Mouse (Mus musculus) bone marrow macrophage, adult 2 months (primary cell): Measurements from ENCODE around the gene Fbxl20. TPM values are rescaled to one million over a fixed set of nuclear protein-coding genes. Genes with fewer than 3 reads are reported as not detected.

ENCODE experiments used
- H3K27ac ChIP-seq: 2 replicates; pipeline ENCODE4 v1.5.1; 2012; ENCODE audit warnings: low read depth, low read length; ENCODE audit not compliant: insufficient read depth
- H3K4me1 ChIP-seq: 2 replicates; pipeline ENCODE4 v1.6.1; 2012; ENCODE audit warnings: low read length; ENCODE audit not compliant: control insufficient read depth, insufficient read depth
- H3K4me3 ChIP-seq: 2 replicates; pipeline ENCODE4 v1.5.1; 2012; ENCODE audit warnings: mild to moderate bottlenecking, low read length, moderate library complexity; ENCODE audit not compliant: insufficient read depth
- CTCF ChIP-seq: IDR thresholded peaks from 2 replicates; pipeline ENCODE4 v1.5.1; 2012; ENCODE audit warnings: low read depth, mild to moderate bottlenecking, low read length, moderate library complexity
- POLR2A ChIP-seq: IDR thresholded peaks from 2 replicates; pipeline ENCODE4 v1.6.1; 2012; ENCODE audit warnings: mild to moderate bottlenecking, low read depth, low read length, borderline replicate concordance
- polyA plus RNA-seq: library from polyadenylated mRNA; stranded (reverse); fragments of >200 nt; gene quantifications from 2 replicates; pipeline ENCODE4 v1.2.4, GENCODE M21; 2012; ENCODE audit not compliant: missing spikeins, insufficient read depth, insufficient read length

Fbxl20 gene
- polyA plus RNA-seq, 1 experiment = 54.7 TPM

DNA sequence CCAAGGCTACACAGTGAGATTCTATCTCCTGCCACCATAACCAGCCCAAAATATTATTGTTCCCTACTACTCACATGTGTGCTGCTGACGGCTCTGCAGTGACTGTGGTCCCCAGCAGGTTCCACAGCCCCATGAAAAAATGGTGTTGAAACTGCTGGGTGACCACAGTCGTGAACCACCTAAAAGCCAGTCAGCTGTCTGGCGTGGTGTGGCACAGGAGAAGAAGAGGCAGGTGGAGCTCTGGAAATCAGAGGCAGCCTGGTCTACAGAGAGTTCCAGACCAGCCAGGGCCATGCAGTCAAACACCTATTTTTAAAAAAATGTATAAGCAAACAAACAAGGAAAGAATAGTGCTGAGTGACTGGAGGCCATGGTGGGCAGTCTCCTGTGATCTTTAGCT, 88.8 kb downstream of the Fbxl20 start:
- TF ChIP-seq CTCF (no peak), POLR2A (no peak)
- H3K4me3 ChIP-seq = no peak overlapping the region
- no peak overlapping the region for H3K27ac ChIP-seq
- H3K4me1 ChIP-seq = peaks cover 22% of the 10 kb centered on the region

DNA sequence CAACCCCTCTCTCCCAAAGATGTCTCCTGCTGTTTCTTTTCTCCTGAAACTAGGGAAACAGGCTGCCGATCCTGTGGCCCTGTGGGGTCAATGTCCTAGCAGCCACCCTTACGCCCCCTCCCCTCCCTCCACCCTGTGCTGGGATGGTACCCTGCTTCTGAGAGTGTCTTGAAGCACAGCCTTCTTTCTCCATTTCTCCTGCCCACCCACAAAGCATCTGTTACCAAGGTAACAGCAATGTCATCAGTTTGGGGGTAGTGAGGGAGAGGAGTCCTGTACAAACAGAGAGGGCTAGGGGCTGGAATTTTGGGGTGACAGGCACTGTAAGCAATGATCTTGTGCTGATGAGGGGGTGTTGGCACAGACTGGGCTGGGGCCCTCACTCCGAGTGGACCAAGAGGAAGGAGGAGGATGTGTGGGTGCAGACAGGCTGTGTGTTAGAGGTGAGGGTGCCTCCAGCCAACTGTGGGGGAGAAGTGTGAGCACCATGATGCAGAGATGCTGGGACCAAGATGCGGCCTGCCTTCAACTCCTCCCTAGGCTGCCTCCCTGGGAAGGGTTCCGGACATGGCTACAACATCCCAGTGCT, 90.0 kb downstream of the Fbxl20 start:
- TF ChIP-seq POLR2A = no peak
- Histone ChIP-seq H3K27ac (no peak overlapping the region), H3K4me1 (peaks cover 22% of the 10 kb centered on the region), H3K4me3 (no peak overlapping the region)

DNA sequence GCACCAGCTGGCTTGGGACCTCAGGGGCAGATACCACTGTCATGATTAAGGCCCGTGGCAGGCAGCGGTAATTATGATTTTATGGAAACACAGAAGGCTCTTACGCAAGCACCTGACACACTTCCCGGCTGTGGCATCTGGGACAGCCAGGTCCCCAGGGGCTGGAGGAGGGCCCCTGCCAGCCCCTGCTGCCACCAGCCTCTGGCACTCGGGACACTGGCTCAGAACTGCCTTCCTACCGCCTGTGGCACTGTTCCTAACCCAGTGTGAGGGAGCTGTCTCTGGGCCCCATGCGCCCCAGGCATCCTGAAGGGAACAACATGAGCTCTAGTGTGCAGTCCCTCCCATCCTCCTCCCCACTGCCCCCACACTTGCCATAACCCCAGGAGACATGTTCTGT, 90.5 kb downstream of the Fbxl20 start:
- no peak overlapping the region for H3K27ac ChIP-seq
- no peak overlapping the region for H3K4me3 ChIP-seq
- peaks cover 22% of the 10 kb centered on the region for H3K4me1 ChIP-seq
- TF ChIP-seq CTCF = no peak
- no peak for TF ChIP-seq POLR2A

DNA sequence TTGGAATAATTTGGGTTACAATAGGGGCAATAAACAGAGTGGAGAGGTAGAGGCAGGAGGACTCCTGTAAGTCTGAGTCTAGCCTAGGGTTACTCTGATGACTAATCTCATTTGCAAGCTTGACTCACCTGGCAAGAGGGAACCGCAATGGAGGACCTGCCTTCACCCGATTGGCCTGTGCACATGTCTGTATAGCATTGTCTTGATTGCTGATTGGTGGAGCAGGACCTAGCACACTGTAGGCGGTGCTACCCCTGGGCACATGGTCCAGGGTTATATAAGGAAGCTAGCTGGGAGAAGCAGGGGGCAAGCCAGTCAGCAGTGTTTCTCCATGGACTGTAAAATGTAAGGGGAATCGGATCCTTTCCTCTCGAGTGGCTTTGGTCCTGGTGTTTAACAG, 92.2 kb downstream of the Fbxl20 start:
- peaks cover 20% of the 10 kb centered on the region for H3K4me1 ChIP-seq
- H3K4me3 ChIP-seq = no peak overlapping the region
- no peak for TF ChIP-seq CTCF
- TF ChIP-seq POLR2A = no peak
- no peak overlapping the region for H3K27ac ChIP-seq

DNA sequence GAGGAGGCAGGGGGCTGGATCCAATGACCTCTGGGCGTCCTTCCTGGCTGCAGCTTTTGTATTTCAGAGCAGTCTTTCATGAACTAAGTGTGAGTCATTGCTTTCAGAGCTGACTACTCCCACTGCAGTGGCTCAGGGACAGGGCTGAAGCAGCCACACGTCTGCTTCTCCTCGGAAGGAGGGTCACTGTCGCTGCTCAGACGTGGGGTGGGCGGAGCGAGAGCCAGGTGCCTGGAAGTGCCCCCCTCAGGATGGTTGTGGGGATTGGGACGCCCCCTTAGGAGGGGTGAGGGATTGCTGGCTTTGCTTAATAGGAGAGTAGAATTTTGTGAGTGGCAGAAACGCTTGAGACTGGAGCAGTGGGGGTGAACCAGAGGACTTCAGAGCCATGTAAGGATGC, 92.7 kb downstream of the Fbxl20 start:
- Histone ChIP-seq H3K4me1 (peaks cover 20% of the 10 kb centered on the region), H3K4me3 (no peak overlapping the region), H3K27ac (no peak overlapping the region)
- TF ChIP-seq POLR2A (no peak), CTCF (no peak)

DNA sequence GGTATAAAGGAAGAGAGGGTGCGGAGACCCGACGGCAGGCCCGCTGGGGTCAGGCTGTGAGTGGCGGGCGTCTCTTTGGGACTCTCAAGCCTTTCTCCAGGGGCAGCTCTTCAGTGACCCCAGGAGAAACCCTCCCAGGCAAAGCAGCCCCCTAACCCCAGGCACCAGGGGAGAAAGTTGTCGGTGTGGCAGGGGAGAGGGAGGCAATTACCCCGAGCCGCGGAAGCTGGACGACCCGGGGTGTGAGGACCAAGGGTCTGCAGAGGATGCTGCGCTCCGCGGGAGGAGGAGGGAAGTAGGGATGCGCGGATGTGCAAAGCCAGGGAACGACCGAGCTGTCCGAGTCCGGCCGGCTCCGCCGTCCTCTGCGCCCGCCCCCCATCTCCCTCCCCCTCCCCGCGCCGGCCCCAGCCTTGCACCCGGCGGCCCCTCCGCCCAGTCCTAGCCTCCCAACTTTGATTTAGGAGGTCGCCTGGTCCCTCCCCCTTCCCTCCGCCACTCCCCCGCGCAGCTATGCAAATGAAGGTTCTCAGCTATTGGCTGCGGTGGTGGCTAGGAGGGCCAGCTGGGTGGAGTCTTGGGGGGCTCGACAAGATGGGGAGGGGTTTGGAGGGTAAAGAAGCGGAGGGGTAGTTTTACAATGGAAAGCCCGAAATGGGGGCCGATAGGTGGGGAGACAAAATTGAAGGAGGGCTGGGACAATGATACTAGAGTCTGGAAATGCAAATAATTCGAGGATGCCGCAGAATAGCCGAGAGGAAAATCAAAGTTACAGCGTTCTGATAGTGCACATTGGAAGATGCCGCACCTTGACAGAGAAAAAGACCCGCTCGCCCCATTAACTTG, 97.0 kb downstream of the Fbxl20 start, which contains the start of gene Stac2:
TSS of gene Stac2 (minus strand) at position 474 of the 846 bp plus-strand sequence.
- peak within 1 kb of the TSS; percentile 50 for H3K27ac ChIP-seq
- H3K4me3 ChIP-seq = peak within 1 kb of the TSS; percentile 63
- TF ChIP-seq POLR2A (no peak), CTCF (no peak)

DNA sequence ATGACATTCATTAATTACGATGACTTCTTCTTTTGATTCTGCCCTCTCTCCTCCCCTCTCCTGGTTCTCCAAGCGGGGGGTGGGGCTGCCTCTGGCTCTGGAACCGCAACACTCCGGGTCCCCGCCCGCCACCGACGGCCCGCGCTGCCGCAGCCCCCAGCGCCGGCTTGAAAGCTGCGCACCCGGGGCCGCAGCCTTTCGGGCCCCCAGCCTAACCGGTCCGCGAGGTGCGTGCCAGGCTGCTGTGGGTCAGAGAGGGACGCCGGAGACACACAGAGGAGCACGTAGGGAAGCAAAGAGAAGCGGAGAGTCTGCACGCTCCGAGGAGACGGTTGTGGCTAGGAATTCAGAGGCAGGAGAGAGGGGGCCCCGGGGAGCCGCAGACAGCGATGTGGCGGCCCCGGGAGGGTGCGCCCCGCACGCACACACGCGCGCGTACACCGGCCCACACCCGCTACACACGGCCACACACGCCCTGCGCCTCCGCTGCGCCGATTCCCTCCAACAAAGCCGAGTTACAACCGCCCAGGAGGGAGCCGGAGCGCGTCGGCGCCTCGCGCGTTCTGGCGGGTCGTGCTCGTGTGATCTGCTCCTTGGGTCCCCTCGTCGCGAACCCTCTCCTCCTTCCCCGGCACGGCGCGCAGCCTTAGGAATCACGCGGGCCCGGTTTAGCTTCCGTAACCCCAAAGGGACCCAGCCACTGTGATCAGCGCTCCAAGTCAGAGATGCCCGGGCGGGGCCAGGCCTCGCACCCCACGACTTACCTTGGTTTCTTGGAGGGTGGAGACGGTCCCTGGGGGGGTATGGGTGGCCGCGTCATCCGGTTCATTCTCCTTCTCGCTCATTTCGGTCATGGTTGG, 97.8 kb downstream of the Fbxl20 start:
- TF ChIP-seq POLR2A (no peak), CTCF (no peak)
- peak overlapping the region; percentile 50 for H3K27ac ChIP-seq
- peak overlapping the region; percentile 63 for H3K4me3 ChIP-seq
- H3K4me1 ChIP-seq = peaks cover 27% of the 10 kb centered on the region

More for the DNA sequence above, 97.0 kb downstream of the Fbxl20 start, which contains the start of gene Stac2:
- peaks cover 34% of the 10 kb centered on the region for H3K4me1 ChIP-seq

DNA sequence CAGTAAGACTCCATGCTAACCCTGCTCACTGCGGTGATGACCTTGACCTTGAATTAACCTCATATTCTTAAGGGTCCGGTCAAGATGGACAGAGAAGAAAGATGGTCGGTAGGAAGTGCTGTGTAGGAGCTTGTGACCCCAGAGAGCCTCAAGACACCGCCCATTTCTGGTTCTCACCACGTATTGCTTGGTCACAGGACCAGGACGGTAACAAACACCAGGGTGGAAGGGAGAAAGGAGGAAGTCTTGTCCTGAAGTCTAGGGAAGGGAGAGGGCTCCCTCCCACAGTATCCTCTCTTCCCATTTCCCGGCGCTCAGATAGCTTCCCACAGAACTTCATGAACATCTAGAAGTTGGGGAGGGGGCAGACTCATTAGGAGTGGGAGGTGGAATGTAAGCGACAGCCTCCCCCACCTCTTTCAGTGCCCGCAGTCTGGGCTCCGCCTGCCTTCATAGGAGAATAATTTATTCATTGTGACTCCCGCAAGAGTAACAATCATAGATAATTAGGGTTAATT, 98.5 kb downstream of the Fbxl20 start:
- Histone ChIP-seq H3K4me3 (peak overlapping the region; percentile 63), H3K27ac (peak overlapping the region; percentile 50), H3K4me1 (peaks cover 23% of the 10 kb centered on the region)
- no peak for TF ChIP-seq POLR2A
- no peak for TF ChIP-seq CTCF

DNA sequence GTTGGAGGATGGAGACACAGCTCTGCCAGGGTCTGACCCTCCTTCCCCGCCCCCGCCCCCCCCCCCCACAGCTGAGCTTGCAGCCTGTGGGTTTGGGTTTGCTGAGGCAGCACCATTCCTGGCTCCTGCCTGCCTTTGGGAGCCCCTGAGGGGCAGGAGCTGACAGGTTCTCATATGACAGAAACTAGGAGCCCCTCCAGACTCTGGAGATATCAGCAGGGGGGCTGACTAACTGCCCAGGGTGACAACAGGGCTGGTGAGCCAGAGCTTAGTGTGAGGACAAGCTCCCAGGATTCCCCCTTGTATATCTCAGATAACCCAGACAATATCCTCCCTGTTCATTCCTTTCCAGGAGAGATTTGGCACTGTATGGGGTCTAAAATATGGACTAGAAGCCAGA, 99.3 kb downstream of the Fbxl20 start:
- Histone ChIP-seq H3K4me1 (peaks cover 23% of the 10 kb centered on the region), H3K4me3 (no peak overlapping the region), H3K27ac (peak overlapping the region; percentile 49; the same call in 1 of the 2 replicates)
- no peak for TF ChIP-seq CTCF
- no peak for TF ChIP-seq POLR2A
